21 mouse cellular contexts compared by ENCODE assay signal in the genomic region with DNA sequence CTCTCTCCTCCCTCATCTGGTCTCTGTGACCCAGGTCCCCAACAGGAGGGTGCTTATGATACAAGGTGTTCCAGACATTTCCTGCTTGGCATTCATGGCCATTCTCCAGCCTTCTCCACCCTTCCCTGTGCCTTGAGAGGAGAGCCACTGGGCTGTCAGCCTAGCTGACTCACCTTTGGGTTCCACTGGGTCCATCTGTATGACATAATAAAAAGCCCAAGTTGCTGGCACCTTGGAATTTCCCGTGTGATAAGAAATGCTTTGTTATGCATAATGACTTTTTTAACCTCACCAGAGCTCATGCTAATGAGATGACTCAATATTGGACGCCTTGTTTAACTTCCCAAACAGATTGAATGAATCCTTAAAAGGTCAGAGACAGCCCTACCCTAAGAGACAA.
DNase-seq lines count a peak whose midpoint lies in the region; ATAC-seq and TF ChIP-seq lines count a peak whose summit lies in the region.
"Had no signal": no experiment of that assay in that cellular context is flagged by ENCODE, and none has a peak within 500 bp of the region (broad histone marks: within the 10 kb centered on the region; RNA-seq: fewer than 3 reads in every experiment).

No protein-coding gene starts in this region.

- no peak overlapping the region for H3K4me3 ChIP-seq in heart, adult 2 months
- H3K4me3 ChIP-seq in heart, embryonic 12.5 days, result no peak overlapping the region
- H3K4me3 ChIP-seq in stomach, postnatal 0 days (ENCODE audit: low read depth, low read length), result no peak overlapping the region
- H3K4me3 ChIP-seq: embryonic facial prominence, embryonic 10.5 days; forebrain, embryonic 15.5 days; hindbrain, embryonic 12.5 days; liver, embryonic 13.5 days; lung, embryonic 15.5 days; megakaryocyte, embryonic 14.5 days had no signal

- ATAC-seq in heart, embryonic 12.5 days (ENCODE audit: insufficient number of reproducible peaks, low FRiP score), result no peak
- peak; percentile 94 for ATAC-seq in stomach, postnatal 0 days (ENCODE audit: low FRiP score, low TSS enrichment)
- ATAC-seq: forebrain, embryonic 15.5 days; intestine, embryonic 16.5 days; midbrain, embryonic 16.5 days had no signal

- H3K79me2 ChIP-seq in heart, adult 2 months (replicated peaks; ENCODE audit: control insufficient read depth, insufficient read depth, low read length), result no peaks in the 10 kb centered on the region

- H3K9ac ChIP-seq in heart, adult 2 months (ENCODE audit: low read depth, low read length), result no peak overlapping the region
- H3K9ac ChIP-seq in heart, embryonic 12.5 days, result no peak overlapping the region
- no peak overlapping the region for H3K9ac ChIP-seq in stomach, postnatal 0 days (ENCODE audit: low read length)
- H3K9ac ChIP-seq: forebrain, embryonic 15.5 days; hindbrain, embryonic 12.5 days; liver, embryonic 13.5 days; lung, embryonic 15.5 days had no signal

- peaks cover 11% of the 10 kb centered on the region for H3K4me1 ChIP-seq in heart, adult 2 months (ENCODE audit: control insufficient read depth, insufficient read depth, low read length)
- H3K4me1 ChIP-seq in heart, embryonic 12.5 days (replicated peaks), result peaks cover 13% of the 10 kb centered on the region; the same call in 1 of the 2 replicates
- H3K4me1 ChIP-seq in stomach, postnatal 0 days (replicated peaks; ENCODE audit: control insufficient read depth, insufficient read depth), result no peaks in the 10 kb centered on the region
- H3K4me1 ChIP-seq: forebrain, embryonic 15.5 days; hindbrain, embryonic 12.5 days; liver, embryonic 13.5 days; lung, embryonic 15.5 days; megakaryocyte, embryonic 14.5 days had no signal

- 27% methylated on average over 2 of the region's 2 CpGs for WGBS in heart, adult 2 months
- 58% methylated on average over 2 of the region's 2 CpGs for WGBS in heart, embryonic 12.5 days
- 49% methylated on average over 2 of the region's 2 CpGs for WGBS in stomach, postnatal 0 days

- no peaks in the 10 kb centered on the region for H3K27me3 ChIP-seq in heart, adult 2 months (ENCODE audit: control insufficient read depth, insufficient read depth, low read length)
- H3K27me3 ChIP-seq in heart, embryonic 12.5 days (replicated peaks), result no peaks in the 10 kb centered on the region
- no peaks in the 10 kb centered on the region for H3K27me3 ChIP-seq in stomach, postnatal 0 days (ENCODE audit: control insufficient read depth, insufficient read depth, low read length)
- H3K27me3 ChIP-seq: forebrain, embryonic 15.5 days; hindbrain, embryonic 12.5 days; liver, embryonic 13.5 days; lung, embryonic 15.5 days had no signal

- TF ChIP-seq EP300 in heart, adult 2 months (IDR thresholded peaks at IDR 0.05; ENCODE audit: insufficient read depth, low read depth, low read length), result peak; percentile 92
- no peak for TF ChIP-seq EP300 in stomach, postnatal 0 days (optimal IDR thresholded peaks at IDR 0.05)

- no peak for TF ChIP-seq CTCF in heart, adult 2 months (IDR thresholded peaks at IDR 0.05)
- no peak for TF ChIP-seq CTCF in stomach, postnatal 0 days (IDR thresholded peaks at IDR 0.05; ENCODE audit: low read depth)

- no peaks in the 10 kb centered on the region for H3K36me3 ChIP-seq in heart, adult 2 months (ENCODE audit: control insufficient read depth, insufficient read depth, low read length)
- no peaks in the 10 kb centered on the region for H3K36me3 ChIP-seq in heart, embryonic 12.5 days
- no peaks in the 10 kb centered on the region for H3K36me3 ChIP-seq in stomach, postnatal 0 days (ENCODE audit: control insufficient read depth, insufficient read depth, low read length)
- H3K36me3 ChIP-seq: embryonic facial prominence, embryonic 10.5 days; forebrain, embryonic 15.5 days; hindbrain, embryonic 12.5 days; liver, embryonic 13.5 days; lung, embryonic 15.5 days had no signal

- no peak for TF ChIP-seq POLR2A in heart, adult 2 months (IDR thresholded peaks at IDR 0.05; ENCODE audit: insufficient read depth, low read depth, low read length)

- intact Hi-C loops in heart, adult 2 months (cut with DNase I), result loop anchor here (2.0 kb wide), 1 partner anchor 15 kb away; no protein-coding TSS in a partner anchor

- no peak overlapping the region for H3K4me2 ChIP-seq in heart, embryonic 12.5 days
- H3K4me2 ChIP-seq in stomach, postnatal 0 days (replicated peaks; ENCODE audit: low read depth), result no peak overlapping the region
- H3K4me2 ChIP-seq: forebrain, embryonic 15.5 days; hindbrain, embryonic 12.5 days; liver, embryonic 13.5 days; lung, embryonic 15.5 days had no signal

- peak overlapping the region; percentile 69 for H3K27ac ChIP-seq in heart, adult 2 months
- H3K27ac ChIP-seq in heart, embryonic 12.5 days (ENCODE audit: poor library complexity, severe bottlenecking), result no peak overlapping the region
- no peak overlapping the region for H3K27ac ChIP-seq in stomach, postnatal 0 days (replicated peaks)
- H3K27ac ChIP-seq: embryonic facial prominence, embryonic 10.5 days; forebrain, embryonic 15.5 days; hindbrain, embryonic 12.5 days; liver, embryonic 13.5 days; lung, embryonic 15.5 days had no signal

- H3K9me3 ChIP-seq in heart, embryonic 12.5 days (replicated peaks), result peaks cover 17% of the 10 kb centered on the region
- 0 out of 2 replicates have a peak, but pooled peaks cover 4% of the 10 kb centered on the region for H3K9me3 ChIP-seq in stomach, postnatal 0 days (ENCODE audit: control insufficient read depth, low read length)
- H3K9me3 ChIP-seq: forebrain, embryonic 15.5 days; liver, embryonic 13.5 days; lung, embryonic 15.5 days had no signal

- DNase-seq in heart, adult 2 months, result peak; percentile 36 to 39
- peak; percentile 12 for DNase-seq in lung, postnatal 36 days
- DNase-seq in lung, postnatal 10 days, result no peak
- peak; percentile 14 for DNase-seq in induced T-regulatory cell, adult 2 months (ENCODE audit: low read depth)
- DNase-seq in stomach, postnatal 0 days (ENCODE audit: low spot score), result peak; percentile 55
- DNase-seq in retina, postnatal 1 day, result no peak
- DNase-seq in frontal cortex, postnatal 14 days (ENCODE audit: low spot score in 2 of 2), result no peak
- DNase-seq: adrenal gland, postnatal 10 days; cerebellum, adult 11-12 months; liver, embryonic 13.5 days; right cerebral cortex, adult 18-20 months; spleen, adult 18-20 months; thymus, postnatal 36 days had no signal

Comparison
In these comparisons a context has a peak if more than half of its experiments do, and no peak if none do; other contexts are left out.
1. DNase-seq: peak in heart, adult 2 months (2 of 2), lung, postnatal 36 days (single experiment), induced T-regulatory cell, adult 2 months (single experiment) and stomach, postnatal 0 days (single experiment); none in lung, postnatal 10 days (single experiment), retina, postnatal 1 day (single experiment) and frontal cortex, postnatal 14 days (0 of 2).